Mouse (Mus musculus): ENCODE measurements around the gene Yipf1.

- TF ChIP-seq TAL1 (IDR thresholded peaks at IDR 0.05; ENCODE audit: low read length) (no peak), GATA1 (IDR thresholded peaks at IDR 0.05; ENCODE audit: low read length) (no peak)
These were observed 37.2 kb downstream of the Yipf1 start for GRCm38 (mm10) chr4:107351368-107351767.

All from erythroblast, embryonic 14.5 days (primary cell).